Mouse (Mus musculus) midbrain, embryonic 14.5 days (tissue): ENCODE results near the gene Rgs9bp. TPM values are rescaled to one million over a fixed set of nuclear protein-coding genes. Genes with fewer than 3 reads are reported as not detected.

ENCODE experiments used
- ATAC-seq: fragments of 200-750 bp; cut with Nextera tagmentation; 2 replicates; pipeline ENCODE4 v1.8.0; 2017; ENCODE audit warnings: moderate number of reproducible peaks, moderate library complexity; ENCODE audit not compliant: low FRiP score, low TSS enrichment
- DNase-seq: peaks from one replicate; pipeline ENCODE4 v3.0.0-alpha.2; 2015
- H3K27ac ChIP-seq: fragments of 300-500 bp; sonication (generic); replicated peaks from 2 replicates; pipeline ENCODE4 v1.5.1; 2014; ENCODE audit warnings: mild to moderate bottlenecking, low read depth, low read length, moderate library complexity
- H3K27me3 ChIP-seq: fragments of 300-500 bp; sonication (generic); 2 replicates; pipeline ENCODE4 v1.6.1; 2014; ENCODE audit warnings: low read length, control low read depth, mixed read lengths; ENCODE audit not compliant: control insufficient read depth, insufficient read depth
- H3K36me3 ChIP-seq: fragments of 300-500 bp; sonication (generic); 2 replicates; pipeline ENCODE4 v1.6.1; 2014; ENCODE audit warnings: low read length, control low read depth; ENCODE audit not compliant: control insufficient read depth, insufficient read depth
- H3K4me1 ChIP-seq: fragments of 300-500 bp; sonication (generic); 2 replicates; pipeline ENCODE4 v1.6.1; 2014; ENCODE audit warnings: mild to moderate bottlenecking, antibody characterized with exemption, low read length, control low read depth; ENCODE audit not compliant: control insufficient read depth, insufficient read depth
- H3K4me2 ChIP-seq: fragments of 300-500 bp; sonication (generic); 2 replicates; pipeline ENCODE4 v1.6.1; 2014; ENCODE audit warnings: mild to moderate bottlenecking, low read length, moderate library complexity
- H3K4me3 ChIP-seq: fragments of 300-500 bp; sonication (generic); replicated peaks from 2 replicates; pipeline ENCODE4 v1.5.1; 2014; ENCODE audit warnings: low read depth, low read length
- H3K9ac ChIP-seq: fragments of 300-500 bp; sonication (generic); replicated peaks from 2 replicates; pipeline ENCODE4 v1.6.1; 2014; ENCODE audit warnings: mild to moderate bottlenecking, low read length, moderate library complexity
- H3K9me3 ChIP-seq: fragments of 300-500 bp; sonication (generic); 2 replicates; pipeline ENCODE4 v1.6.1; 2016; ENCODE audit warnings: low read length, control low read depth, mixed read lengths; ENCODE audit not compliant: control insufficient read depth
- WGBS: fragments of 180-500 bp; shearing (Covaris S2); extraction: QIAGEN DNeasy Blood & Tissue Kit; methylation state at CpG from one replicate; pipeline ENCODE4 v1.1.7; 2014; 5-methylcytosine and 5-hydroxymethylcytosine counted together
- polyA plus RNA-seq: library from polyadenylated mRNA; unstranded; fragments of >200 nt; fragmentation: Nextera tagmentation; extraction: Ambion mirVana; gene quantifications from 2 replicates; pipeline ENCODE4 v1.2.1, GENCODE M21; 2014

Gene Rgs9bp
- 0.07 TPM in 1 of 2 replicates, not detected in the other for polyA plus RNA-seq

GRCm38 (mm10) chr7:35585191-35586054, at the start of gene Rgs9bp:
Gene Rgs9bp, minus strand, starts transcription at chr7:35585582.
- H3K9me3 ChIP-seq: no peaks in the 10 kb centered on the region
- H3K4me3 ChIP-seq: peak within 1 kb of the TSS; percentile 83
- peak within 1 kb of the TSS; percentile 94 for H3K4me2 ChIP-seq
- peak within 1 kb of the TSS; percentile 68 for H3K9ac ChIP-seq
- DNase-seq (peak; percentile 61), ATAC-seq (peak; percentile 56)
- peaks cover 29% of the 10 kb centered on the region for H3K27me3 ChIP-seq
- WGBS: under 1% methylated on average over 45 of the region's 45 CpGs
- peaks cover 18% of the 10 kb centered on the region; the same call in 1 of the 2 replicates for H3K4me1 ChIP-seq
- no peak within 1 kb of the TSS; the same call in 1 of the 2 replicates for H3K27ac ChIP-seq
- H3K36me3 ChIP-seq: no peaks in the 10 kb centered on the region

- no peaks in the 10 kb centered on the region for H3K4me1 ChIP-seq
- no peaks in the 10 kb centered on the region for H3K9me3 ChIP-seq
- H3K4me3 ChIP-seq: no peak overlapping the region
- no peaks in the 10 kb centered on the region for H3K27me3 ChIP-seq
- peaks cover 52% of the 10 kb centered on the region for H3K36me3 ChIP-seq
- WGBS: 72% methylated on average over 5 of the region's 5 CpGs
- no peak overlapping the region for H3K9ac ChIP-seq
- H3K27ac ChIP-seq: no peak overlapping the region
- ATAC-seq (no peak), DNase-seq (peak; percentile 44)
- H3K4me2 ChIP-seq: no peak overlapping the region
These were observed 43.1 kb upstream of the Rgs9bp start for GRCm38 (mm10) chr7:35628496-35628895.

GRCm38 (mm10) chr7:35627371-35627770, 42.0 kb upstream of the Rgs9bp start:
- Histone ChIP-seq H3K27me3 (no peaks in the 10 kb centered on the region), H3K4me3 (no peak overlapping the region), H3K9me3 (no peaks in the 10 kb centered on the region), H3K4me1 (no peaks in the 10 kb centered on the region), H3K4me2 (no peak overlapping the region), H3K9ac (no peak overlapping the region), H3K36me3 (peaks cover 55% of the 10 kb centered on the region), H3K27ac (no peak overlapping the region)
- WGBS: 90% methylated on average over 10 of the region's 10 CpGs
- DNase-seq: no peak
- ATAC-seq: no peak

GRCm38 (mm10) chr7:35626038-35626437, 40.7 kb upstream of the Rgs9bp start:
- no peaks in the 10 kb centered on the region for H3K9me3 ChIP-seq
- H3K36me3 ChIP-seq: peaks cover 56% of the 10 kb centered on the region
- WGBS: 98% methylated on average over 5 of the region's 5 CpGs
- no peaks in the 10 kb centered on the region for H3K27me3 ChIP-seq
- H3K9ac ChIP-seq: no peak overlapping the region
- no peak overlapping the region for H3K4me2 ChIP-seq
- no peak for ATAC-seq
- no peak for DNase-seq
- no peaks in the 10 kb centered on the region for H3K4me1 ChIP-seq
- H3K27ac ChIP-seq: no peak overlapping the region
- no peak overlapping the region for H3K4me3 ChIP-seq

- Histone ChIP-seq H3K27me3 (no peaks in the 10 kb centered on the region), H3K4me1 (no peaks in the 10 kb centered on the region), H3K4me2 (no peak overlapping the region), H3K36me3 (peaks cover 51% of the 10 kb centered on the region), H3K4me3 (no peak overlapping the region), H3K27ac (no peak overlapping the region), H3K9me3 (no peaks in the 10 kb centered on the region), H3K9ac (no peak overlapping the region)
- no peak for ATAC-seq
- no peak for DNase-seq
- 95% methylated on average over 10 of the region's 10 CpGs for WGBS
These were observed 37.2 kb upstream of the Rgs9bp start for GRCm38 (mm10) chr7:35622626-35623025.

- WGBS: 30% methylated on average over 4 of the region's 4 CpGs
- H3K4me3 ChIP-seq: no peak overlapping the region
- ATAC-seq (no peak), DNase-seq (no peak)
- H3K4me2 ChIP-seq: no peak overlapping the region
- no peak overlapping the region for H3K9ac ChIP-seq
- H3K9me3 ChIP-seq: no peaks in the 10 kb centered on the region
- H3K36me3 ChIP-seq: peaks cover 65% of the 10 kb centered on the region
- no peak overlapping the region for H3K27ac ChIP-seq
- no peaks in the 10 kb centered on the region for H3K4me1 ChIP-seq
- no peaks in the 10 kb centered on the region for H3K27me3 ChIP-seq
These were observed 32.1 kb upstream of the Rgs9bp start for GRCm38 (mm10) chr7:35617513-35617912.

- no peak for ATAC-seq
- Histone ChIP-seq H3K36me3 (peaks cover 55% of the 10 kb centered on the region), H3K9me3 (no peaks in the 10 kb centered on the region), H3K4me2 (no peak overlapping the region), H3K4me3 (no peak overlapping the region), H3K27me3 (no peaks in the 10 kb centered on the region), H3K27ac (no peak overlapping the region), H3K4me1 (no peaks in the 10 kb centered on the region), H3K9ac (no peak overlapping the region)
- 96% methylated on average over 10 of the region's 10 CpGs for WGBS
- no peak for DNase-seq
These were observed 23.9 kb upstream of the Rgs9bp start for GRCm38 (mm10) chr7:35609245-35609644.

- Histone ChIP-seq H3K36me3 (peaks cover 59% of the 10 kb centered on the region), H3K4me3 (no peak overlapping the region), H3K9me3 (no peaks in the 10 kb centered on the region), H3K9ac (no peak overlapping the region), H3K27me3 (no peaks in the 10 kb centered on the region), H3K27ac (no peak overlapping the region), H3K4me1 (no peaks in the 10 kb centered on the region), H3K4me2 (no peak overlapping the region)
- 84% methylated on average over 10 of the region's 10 CpGs for WGBS
- no peak for DNase-seq
- no peak for ATAC-seq
These were observed 21.4 kb upstream of the Rgs9bp start for GRCm38 (mm10) chr7:35606816-35607215.

GRCm38 (mm10) chr7:35602766-35603165, 17.4 kb upstream of the Rgs9bp start:
- Histone ChIP-seq H3K27ac (no peak overlapping the region), H3K9me3 (no peaks in the 10 kb centered on the region), H3K27me3 (no peaks in the 10 kb centered on the region), H3K9ac (no peak overlapping the region), H3K4me3 (no peak overlapping the region), H3K4me1 (no peaks in the 10 kb centered on the region), H3K4me2 (no peak overlapping the region), H3K36me3 (peaks cover 37% of the 10 kb centered on the region)
- 98% methylated on average over 5 of the region's 5 CpGs for WGBS
- ATAC-seq (no peak), DNase-seq (no peak)
